ENCODE assay signal across 10 mouse cellular contexts in genomic region chr10:116980888-116981287, GRCm38 (mm10). TPM values are rescaled to one million over a fixed set of nuclear protein-coding genes. Genes with fewer than 3 reads are reported as not detected.
A peak's percentile ranks its signal among the peaks of the same experiment; 100 is the strongest.
DNase-seq lines count a peak whose midpoint lies in the region; ATAC-seq and TF ChIP-seq lines count a peak whose summit lies in the region.
"Had no signal": no experiment of that assay in that cellular context is flagged by ENCODE, and none has a peak within 500 bp of the region (broad histone marks: within the 10 kb centered on the region; RNA-seq: fewer than 3 reads in every experiment).

No protein-coding gene starts in this region.

- H3K27ac ChIP-seq in testis, adult 2 months (ENCODE audit: control insufficient read depth, insufficient read depth, low read depth, low read length) = no peak overlapping the region
- no peak overlapping the region for H3K27ac ChIP-seq in hindbrain, embryonic 10.5 days
- H3K27ac ChIP-seq: embryonic facial prominence, embryonic 12.5 days had no signal

- no peaks in the 10 kb centered on the region for H3K9me3 ChIP-seq in hindbrain, embryonic 10.5 days
- H3K9me3 ChIP-seq: embryonic facial prominence, embryonic 12.5 days had no signal

- peak; percentile 59 for DNase-seq in heart, postnatal 4 days
- DNase-seq in heart, postnatal 25 days (ENCODE audit: low spot score) = no peak
- DNase-seq in testis, postnatal 14 days (ENCODE audit: low spot score) = no peak
- DNase-seq in testis, postnatal 10 days (ENCODE audit: low spot score) = peak; percentile 67
- no peak for DNase-seq in ovary, postnatal 10 days (ENCODE audit: low spot score)
- DNase-seq in hindbrain, embryonic 10.5 days (ENCODE audit: low spot score) = no peak

- peak; percentile 11; the same call in 1 of the 2 replicates for TF ChIP-seq CTCF in testis, adult 2 months (IDR thresholded peaks at IDR 0.05; ENCODE audit: control insufficient read depth, insufficient read depth, insufficient replicate concordance, low read depth, low read length)

- intact Hi-C loops in heart, postnatal 25 days (cut with DNase I) = loop anchor here (2.0 kb wide), 1 partner anchor 52 kb away; no protein-coding TSS in a partner anchor

- no peaks in the 10 kb centered on the region for H3K4me1 ChIP-seq in testis, adult 2 months (ENCODE audit: control insufficient read depth, insufficient read depth, low read length)
- no peaks in the 10 kb centered on the region for H3K4me1 ChIP-seq in hindbrain, embryonic 10.5 days (replicated peaks)
- H3K4me1 ChIP-seq: embryonic facial prominence, embryonic 12.5 days had no signal

- WGBS in hindbrain, embryonic 10.5 days = 81% methylated on average over 3 of the region's 3 CpGs

- no peaks in the 10 kb centered on the region for H3K36me3 ChIP-seq in testis, adult 2 months (ENCODE audit: control insufficient read depth, insufficient read depth, low read length)
- H3K36me3 ChIP-seq in hindbrain, embryonic 10.5 days = no peaks in the 10 kb centered on the region
- H3K36me3 ChIP-seq: embryonic facial prominence, embryonic 12.5 days had no signal

- no peak for TF ChIP-seq POLR2A in testis, adult 2 months (IDR thresholded peaks at IDR 0.05; ENCODE audit: control insufficient read depth, low read depth, low read length)

- no peak overlapping the region for H3K4me3 ChIP-seq in testis, adult 2 months (ENCODE audit: control insufficient read depth, low read depth, low read length)
- H3K4me3 ChIP-seq in hindbrain, embryonic 10.5 days = no peak overlapping the region
- H3K4me3 ChIP-seq: embryonic facial prominence, embryonic 12.5 days had no signal

- ATAC-seq in common myeloid progenitor, adult 5-6 weeks (replicated peaks; ENCODE audit: low read depth, poor library complexity, severe bottlenecking) = peak; percentile 73

- no peaks in the 10 kb centered on the region for H3K27me3 ChIP-seq in testis, adult 2 months (ENCODE audit: control insufficient read depth, insufficient read depth, low read length)
- H3K27me3 ChIP-seq in hindbrain, embryonic 10.5 days (ENCODE audit: insufficient read depth, poor library complexity, severe bottlenecking) = no peaks in the 10 kb centered on the region
- H3K27me3 ChIP-seq: embryonic facial prominence, embryonic 12.5 days had no signal

RNA-seq across cellular contexts. Expression of gene Best3, which starts 5.2 kb away (rescaled TPM):
- 1 to 10 TPM; 1.2 to 1.7 TPM for total RNA-seq in heart, postnatal 4 days (2021)
- total RNA-seq in heart, postnatal 25 days (2021) = 1 to 10 TPM; 3.2 to 3.4 TPM
- 1.3 and 1.4 TPM in 2 replicates for polyA plus RNA-seq in testis, adult 2 months (2012; rRNA removed)
- total RNA-seq in common myeloid progenitor, adult 5-6 weeks (2017) = not detected in 2 replicates
- polyA plus RNA-seq in hindbrain, embryonic 10.5 days (2016; fragmentation: Nextera tagmentation; extraction: Ambion mirVana) = 0.11 TPM in 1 of 2 replicates, not detected in the other

RNA-seq across cellular contexts. Expression of gene Gm10271, which starts 8.5 kb away (rescaled TPM):
- not detected for total RNA-seq in heart, postnatal 4 days (2021)
- total RNA-seq in heart, postnatal 25 days (2021) = not detected
- polyA plus RNA-seq in testis, adult 2 months (2012; rRNA removed) = not detected in 2 replicates
- total RNA-seq in common myeloid progenitor, adult 5-6 weeks (2017) = not detected in 2 replicates
- not detected in 2 replicates for polyA plus RNA-seq in hindbrain, embryonic 10.5 days (2016; fragmentation: Nextera tagmentation; extraction: Ambion mirVana)
- polyA plus RNA-seq: embryonic facial prominence, embryonic 12.5 days; limb, embryonic 14.5 days had no signal

RNA-seq across cellular contexts. Expression of gene Rab3ip, which starts 30.3 kb away (rescaled TPM):
- total RNA-seq in heart, postnatal 4 days (2021) = 10 to 100 TPM; 87.7 to 90.2 TPM
- total RNA-seq in heart, postnatal 25 days (2021) = 10 to 100 TPM; 85.5 to 87.9 TPM
- polyA plus RNA-seq in testis, adult 2 months (2012; rRNA removed) = 225 and 271 TPM in 2 replicates
- total RNA-seq in common myeloid progenitor, adult 5-6 weeks (2017) = 8.2 and 14.3 TPM in 2 replicates
- polyA plus RNA-seq in hindbrain, embryonic 10.5 days (2016; fragmentation: Nextera tagmentation; extraction: Ambion mirVana) = 45.0 TPM in 2 replicates

Comparison
In these comparisons a context has a peak if more than half of its experiments do, and no peak if none do; other contexts are left out.
1. DNase-seq: peak in heart, postnatal 4 days (single experiment) and testis, postnatal 10 days (single experiment); none in heart, postnatal 25 days (single experiment), testis, postnatal 14 days (single experiment), ovary, postnatal 10 days (single experiment) and hindbrain, embryonic 10.5 days (single experiment).